Mouse (Mus musculus) B cell, adult 2 months (primary cell): Measurements from ENCODE around the gene Apod.
"Not testable (repeated sequence)": the region's sequence is repeated elsewhere in the genome, so short reads cannot be mapped to it uniquely, and the experiment has no call there.

Source experiments
- DNase-seq, 2 experiments: peaks; one replicate each; pipeline ENCODE4 v3.0.0; 2022

Apod gene

GRCm38 (mm10) chr16:31320954-31321353 lies 6.3 kb upstream of the Apod start:
- DNase-seq: no peak

GRCm38 (mm10) chr16:31319723-31320122 lies 5.1 kb upstream of the Apod start:
- not testable (repeated sequence) for DNase-seq

- no peak for DNase-seq
These were observed 4.7 kb upstream of the Apod start for GRCm38 (mm10) chr16:31319316-31319715.

GRCm38 (mm10) chr16:31318418-31318817 lies 3.8 kb upstream of the Apod start:
- no peak for DNase-seq

GRCm38 (mm10) chr16:31316246-31317143 lies 1.9 kb upstream of the Apod start:
- DNase-seq: not testable (repeated sequence)

GRCm38 (mm10) chr16:31315294-31315693 lies 686 bp upstream of the Apod start:
- DNase-seq: no peak

- DNase-seq: no peak
These were observed 997 bp downstream of the Apod start for GRCm38 (mm10) chr16:31313611-31314010.

- DNase-seq: no peak
These were observed 2.3 kb downstream of the Apod start for GRCm38 (mm10) chr16:31312296-31312695.

- no peak for DNase-seq
These were observed 9.2 kb downstream of the Apod start for GRCm38 (mm10) chr16:31305199-31305919.

- no peak for DNase-seq
These were observed 11.3 kb downstream of the Apod start for GRCm38 (mm10) chr16:31303276-31303675.

GRCm38 (mm10) chr16:31300883-31301532 lies 13.6 kb downstream of the Apod start:
- no peak for DNase-seq

- DNase-seq: no peak
These were observed 14.1 kb downstream of the Apod start for GRCm38 (mm10) chr16:31300467-31300866.

GRCm38 (mm10) chr16:31299960-31300353 lies 14.7 kb downstream of the Apod start:
- no peak for DNase-seq

GRCm38 (mm10) chr16:31299164-31299959 lies 15.2 kb downstream of the Apod start:
- DNase-seq: no peak

- DNase-seq: peak; percentile 15 to 38
These were observed 17.5 kb downstream of the Apod start for GRCm38 (mm10) chr16:31297113-31297512.

GRCm38 (mm10) chr16:31293761-31294160 lies 20.8 kb downstream of the Apod start:
- no peak for DNase-seq

GRCm38 (mm10) chr16:31290751-31291365 lies 23.8 kb downstream of the Apod start:
- DNase-seq: no peak

GRCm38 (mm10) chr16:31290281-31290680 lies 24.3 kb downstream of the Apod start:
- DNase-seq: peak; percentile 21 to 27

- no peak for DNase-seq
These were observed 26.9 kb downstream of the Apod start for GRCm38 (mm10) chr16:31287712-31288111.

GRCm38 (mm10) chr16:31286801-31287488 lies 27.7 kb downstream of the Apod start:
- DNase-seq: no peak

- DNase-seq: no peak
These were observed 32.6 kb downstream of the Apod start for GRCm38 (mm10) chr16:31281981-31282380.

- no peak for DNase-seq
These were observed 34.4 kb downstream of the Apod start for GRCm38 (mm10) chr16:31280176-31280575.
